Mouse (Mus musculus) heart, postnatal 25 days (tissue): Measurements from ENCODE around the gene Dip2c. TPM values are rescaled to one million over a fixed set of nuclear protein-coding genes. Genes with fewer than 3 reads are reported as not detected.
A peak's percentile ranks its signal among the peaks of the same experiment; 100 is the strongest.

Experiments used
- DNase-seq: peaks from one replicate; pipeline ENCODE4 v3.0.0; 2022; ENCODE audit warnings: low spot score
- intact Hi-C: fragments of 180-260 bp; cut with DNase I; formaldehyde crosslinking; loops from one replicate; pipeline ENCODE4 v1.15.1; 2025
- total RNA-seq, 2 experiments: library from RNA; stranded (reverse); gene quantifications; 2 replicates each; pipeline ENCODE4 v1.2.3; 2021

Dip2c gene
- 10 to 100 TPM; 41.8 to 46.0 TPM for total RNA-seq

GRCm38 (mm10) chr13:9276322-9276855, at the start of gene Dip2c:
Gene Dip2c, plus strand, starts transcription at chr13:9276528.
- intact Hi-C loops, result loop anchor here (2.0 to 10.0 kb wide), 6 partner anchors 36 to 488 kb away; partner anchors contain the start of genes Larp4b and Zmynd11
- peak; percentile 89 for DNase-seq

- intact Hi-C loops, result no loop called here
- no peak for DNase-seq
Measured at GRCm38 (mm10) chr13:9227078-9227477, 49.2 kb upstream of the Dip2c start.

GRCm38 (mm10) chr13:9237495-9237894, 38.8 kb upstream of the Dip2c start:
- no peak for DNase-seq
- intact Hi-C loops, result no loop called here

DNA sequence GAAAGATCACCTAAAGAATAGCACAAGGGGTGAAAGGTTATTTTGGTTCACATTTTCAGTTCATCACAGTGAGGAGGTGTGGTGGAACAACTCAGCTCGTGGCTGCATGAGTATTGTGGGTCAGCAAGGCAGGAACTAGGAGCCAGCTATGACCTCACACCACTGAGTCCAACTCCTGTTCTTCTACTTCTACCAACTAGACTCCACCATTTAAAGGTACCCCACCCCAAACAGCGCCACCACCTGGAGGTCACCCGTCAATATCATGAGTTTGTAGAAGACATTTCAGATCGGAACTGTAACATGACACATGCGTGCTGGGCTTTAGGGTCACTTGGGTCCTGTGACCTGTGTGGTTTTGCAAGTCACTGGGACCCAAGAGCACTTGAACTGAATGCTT, 37.2 kb upstream of the Dip2c start:
- DNase-seq, result no peak
- intact Hi-C loops, result no loop called here

DNA sequence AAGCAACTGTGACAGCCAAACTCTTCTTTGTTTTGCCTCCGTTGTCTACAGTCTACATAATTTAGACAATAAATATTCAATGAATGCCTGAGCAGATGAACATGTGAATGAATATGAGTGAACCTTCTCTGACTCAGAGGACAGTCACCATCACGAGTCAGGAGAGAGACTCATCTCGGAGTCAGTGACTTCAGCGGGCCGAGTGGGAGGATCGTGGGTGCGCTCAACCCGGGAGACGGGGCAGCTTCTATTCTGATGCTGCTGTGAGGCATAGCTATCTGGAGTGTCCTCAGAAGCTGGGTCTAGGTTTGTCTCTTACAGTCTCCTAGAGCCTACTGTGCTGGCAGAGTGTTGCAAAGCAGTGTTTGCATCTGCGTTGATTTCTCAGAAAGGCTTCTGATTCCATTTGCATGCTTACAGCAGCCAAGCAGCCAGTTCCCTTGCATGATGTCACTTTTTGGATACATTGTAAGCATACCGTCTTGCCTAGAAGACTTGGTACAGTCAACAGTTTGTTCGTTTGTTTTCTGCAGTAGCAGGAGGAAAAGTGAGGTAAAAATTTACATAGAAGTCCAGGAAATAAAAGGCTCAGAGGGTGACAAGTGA, 36.6 kb upstream of the Dip2c start:
- intact Hi-C loops, result no loop called here
- no peak for DNase-seq

DNA sequence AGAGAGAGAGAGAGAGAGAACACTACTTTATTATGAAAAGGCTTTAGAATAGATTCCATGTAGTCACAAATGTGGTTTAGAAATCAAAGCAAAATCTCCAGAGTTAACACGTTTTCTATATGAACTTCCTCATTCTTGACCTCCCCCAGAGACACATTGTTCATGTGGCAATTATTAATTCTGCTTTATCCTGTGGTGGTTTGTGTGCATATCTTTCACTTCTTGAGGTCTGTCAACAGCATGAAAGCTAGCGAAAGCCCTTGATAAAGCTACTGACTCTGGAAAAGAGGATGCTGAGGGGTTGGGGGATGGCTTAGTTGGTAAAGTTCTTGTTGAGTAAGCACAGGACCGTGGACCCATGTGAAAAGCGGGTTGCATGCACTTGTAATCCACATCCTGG, 14.6 kb upstream of the Dip2c start:
- intact Hi-C loops, result no loop called here
- no peak for DNase-seq

DNA sequence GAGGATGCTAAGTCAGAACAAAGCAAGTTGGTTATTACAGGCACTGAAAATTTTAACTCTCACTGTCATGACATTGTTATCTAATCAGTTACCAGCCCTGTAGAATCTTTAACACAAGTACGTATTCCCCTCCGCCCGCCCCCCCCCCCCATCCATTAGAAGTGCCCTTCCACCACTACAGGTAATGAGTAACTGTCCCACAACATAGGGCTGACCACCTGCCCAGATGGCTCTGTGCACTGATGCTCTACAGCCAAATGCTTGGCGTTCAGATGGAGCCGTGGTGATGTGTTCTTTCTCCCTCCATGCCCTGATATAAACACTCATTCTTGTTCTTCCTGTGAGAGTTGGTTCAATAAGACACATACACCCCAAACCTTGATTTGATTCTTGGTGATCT, 10.8 kb upstream of the Dip2c start:
- DNase-seq, result no peak
- intact Hi-C loops, result no loop called here

GRCm38 (mm10) chr13:9276856-9277620, 710 bp downstream of the Dip2c start:
- peak; percentile 4 for DNase-seq
- intact Hi-C loops, result loop anchor here (2.0 to 10.0 kb wide), 6 partner anchors 35 to 488 kb away; partner anchors contain the start of genes Larp4b and Zmynd11

DNA sequence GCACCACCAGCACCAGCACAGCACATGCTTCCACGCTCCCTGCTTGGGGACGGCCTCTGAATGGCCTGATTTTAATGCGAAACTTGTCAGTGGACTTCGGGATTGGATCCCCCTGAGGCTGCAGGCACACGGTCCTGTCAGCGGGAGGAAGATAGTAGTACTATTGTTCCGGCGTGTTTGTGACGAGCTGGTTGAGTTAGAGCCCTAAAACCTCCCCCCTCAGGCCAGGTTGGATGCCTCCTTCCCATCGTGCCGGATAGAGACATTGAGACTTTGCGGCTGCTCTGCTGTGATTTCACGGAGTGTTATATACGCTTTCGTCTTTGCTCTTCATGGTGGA, 1.3 kb downstream of the Dip2c start:
- intact Hi-C loops, result loop anchor here (2.0 to 10.0 kb wide), 6 partner anchors 35 to 487 kb away; partner anchors contain the start of genes Larp4b and Zmynd11

DNA sequence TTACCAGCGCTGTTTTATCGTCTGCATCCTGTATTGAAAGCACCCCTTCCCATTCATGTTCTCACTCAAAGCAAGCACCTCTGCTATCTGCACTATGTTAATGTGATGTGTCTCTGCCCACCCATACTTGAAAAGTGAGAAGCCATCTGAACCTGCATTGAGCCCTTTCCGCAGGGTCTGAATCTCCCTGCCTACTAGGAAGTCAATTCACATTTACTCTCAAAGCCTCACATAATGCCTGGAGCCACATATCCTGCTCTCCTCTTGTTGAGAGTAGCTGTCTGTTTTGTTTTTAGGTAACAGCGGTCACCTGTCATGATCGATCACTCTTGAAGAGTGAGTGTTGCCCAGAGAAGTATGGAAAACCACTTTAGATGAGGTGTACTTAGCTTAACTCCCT, 2.3 kb downstream of the Dip2c start:
- DNase-seq, result no peak
- intact Hi-C loops, result loop anchor here (5.0 to 10.0 kb wide), 5 partner anchors 34 to 486 kb away; partner anchors contain the start of genes Larp4b and Zmynd11

More for the DNA sequence above, 1.3 kb downstream of the Dip2c start:
- DNase-seq, result no peak

DNA sequence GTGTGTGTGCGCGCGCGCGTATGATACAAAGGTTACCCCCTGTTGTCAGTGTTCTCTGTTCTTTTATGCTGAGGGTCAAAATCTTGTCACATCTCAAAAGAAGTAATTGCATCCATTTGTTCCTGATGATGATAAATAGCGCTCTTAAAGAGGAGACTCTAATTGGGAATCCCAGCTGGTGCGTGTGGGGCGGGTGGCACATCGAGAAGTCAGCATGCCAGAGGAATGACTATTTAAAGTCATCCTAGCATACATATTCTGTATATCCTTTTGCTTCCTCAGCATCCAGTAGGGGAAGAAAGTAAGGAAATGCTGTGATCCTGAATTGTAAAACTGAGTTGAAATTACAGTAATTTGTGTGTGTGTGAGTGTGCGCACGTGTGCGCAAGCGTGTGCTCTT, 6.7 kb downstream of the Dip2c start:
- DNase-seq, result no peak
- intact Hi-C loops, result no loop called here

DNA sequence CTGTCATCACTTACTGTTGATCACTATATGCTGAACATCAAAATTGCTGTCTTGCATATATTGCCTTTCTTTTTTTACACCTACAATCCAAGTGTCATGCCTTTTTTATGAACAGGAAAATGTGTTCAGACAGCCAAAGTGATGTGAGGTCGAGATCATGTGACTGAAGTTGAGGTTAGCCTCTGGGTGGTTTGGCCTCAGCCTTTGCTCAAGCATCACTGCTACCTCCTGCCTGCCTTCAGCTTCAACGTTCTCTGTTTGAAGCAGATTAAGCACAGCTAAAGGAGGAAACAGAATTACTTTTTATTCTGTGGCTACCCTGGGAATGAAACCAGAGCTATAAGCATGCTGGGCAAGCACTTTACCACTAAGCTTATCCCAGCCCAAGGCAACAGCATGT, 13.6 kb downstream of the Dip2c start:
- DNase-seq, result no peak
- intact Hi-C loops, result no loop called here

DNA sequence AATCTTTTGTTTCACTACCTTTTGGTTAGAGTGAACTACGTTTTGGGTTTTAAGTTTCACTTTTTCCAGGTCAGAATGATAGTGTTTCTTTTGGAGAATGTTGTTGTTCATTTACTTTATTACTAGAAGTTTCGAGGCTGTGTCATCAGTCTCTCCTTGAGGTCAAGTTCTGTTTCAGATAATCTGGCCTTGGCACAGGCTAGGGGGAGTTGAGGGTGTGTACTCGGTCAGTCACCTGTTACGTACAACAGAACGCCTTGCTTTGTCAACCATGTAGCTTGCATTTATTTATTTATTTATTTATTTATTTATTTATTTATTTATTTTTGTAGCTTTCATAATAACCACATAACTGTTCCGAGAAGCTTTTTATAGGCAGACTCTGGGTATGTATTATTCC, 20.0 kb downstream of the Dip2c start:
- no peak for DNase-seq
- intact Hi-C loops, result no loop called here

DNA sequence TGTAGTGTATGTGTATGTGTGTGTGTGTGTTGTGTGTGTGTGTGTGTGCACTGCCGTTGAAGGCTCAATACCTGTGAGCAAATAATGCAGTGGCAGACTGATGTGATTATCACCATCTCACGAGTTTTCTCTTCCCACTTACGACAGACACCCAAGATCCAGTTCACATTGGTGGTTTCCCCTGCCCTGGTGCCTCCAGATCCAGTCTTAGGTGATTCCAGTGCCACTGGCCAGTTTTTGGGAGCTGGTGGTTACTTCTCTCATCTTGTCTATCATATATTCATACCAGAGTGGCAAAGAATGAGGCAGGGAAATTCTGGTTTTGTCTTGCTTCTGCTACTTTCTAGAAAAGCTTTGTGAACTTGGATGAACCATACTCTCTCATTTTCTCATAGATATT, 20.9 kb downstream of the Dip2c start:
- intact Hi-C loops, result no loop called here
- DNase-seq, result no peak

GRCm38 (mm10) chr13:9297689-9298088, 21.4 kb downstream of the Dip2c start:
- DNase-seq, result no peak
- intact Hi-C loops, result no loop called here

- no peak for DNase-seq
- intact Hi-C loops, result no loop called here
Measured at GRCm38 (mm10) chr13:9299657-9300056, 23.3 kb downstream of the Dip2c start.

GRCm38 (mm10) chr13:9308863-9309262, 32.5 kb downstream of the Dip2c start:
- intact Hi-C loops, result no loop called here
- no peak for DNase-seq

GRCm38 (mm10) chr13:9310806-9311205, 34.5 kb downstream of the Dip2c start:
- no peak for DNase-seq
- intact Hi-C loops, result loop anchor here (5.0 kb wide), 2 partner anchors 34 to 41 kb away; partner anchors contain the start of gene Dip2c

DNA sequence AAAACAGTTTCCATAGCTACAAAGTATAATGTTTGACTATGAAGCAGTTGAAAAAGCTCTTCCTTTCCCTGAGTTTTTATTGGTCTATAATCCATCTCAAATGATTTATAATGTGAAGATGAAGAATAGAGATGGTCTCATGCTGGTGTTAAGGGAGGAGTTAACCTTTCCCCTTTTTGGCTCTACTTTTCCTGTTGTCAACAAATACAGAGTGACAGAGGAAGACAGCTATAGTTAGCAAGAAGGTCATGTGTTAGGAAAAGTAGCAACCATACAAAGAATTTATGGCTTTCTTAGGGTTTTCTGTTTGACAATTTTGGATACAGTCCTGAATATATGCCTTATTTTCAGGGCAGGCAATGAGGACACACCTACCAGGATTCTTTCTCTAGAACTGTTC, 36.6 kb downstream of the Dip2c start:
- intact Hi-C loops, result loop anchor here (5.0 kb wide), 2 partner anchors 36 to 39 kb away; partner anchors contain the start of gene Dip2c
- DNase-seq, result no peak

- DNase-seq, result no peak
- intact Hi-C loops, result loop anchor here (5.0 kb wide), 2 partner anchors 37 to 38 kb away; partner anchors contain the start of gene Dip2c
Measured at GRCm38 (mm10) chr13:9314099-9314712, 37.9 kb downstream of the Dip2c start.
